Mouse (Mus musculus) monocyte, adult 2 months (primary cell): ENCODE measurements around the gene Wapl.
A peak's percentile ranks its signal among the peaks of the same experiment; 100 is the strongest.

Experiments used
- DNase-seq, 2 experiments: peaks; one replicate each; pipeline ENCODE4 v3.0.0; 2022; ENCODE audit warnings: low spot score in 2 of 2, low read depth in 1 of 2

The Wapl gene

GRCm38 (mm10) chr14:34673395-34674228, at the start of gene Wapl:
Gene Wapl, plus strand, starts transcription at chr14:34673928.
- DNase-seq = peak; percentile 86 to 89

GRCm38 (mm10) chr14:34626824-34627223, 46.9 kb upstream of the Wapl start:
- DNase-seq = no peak

DNA sequence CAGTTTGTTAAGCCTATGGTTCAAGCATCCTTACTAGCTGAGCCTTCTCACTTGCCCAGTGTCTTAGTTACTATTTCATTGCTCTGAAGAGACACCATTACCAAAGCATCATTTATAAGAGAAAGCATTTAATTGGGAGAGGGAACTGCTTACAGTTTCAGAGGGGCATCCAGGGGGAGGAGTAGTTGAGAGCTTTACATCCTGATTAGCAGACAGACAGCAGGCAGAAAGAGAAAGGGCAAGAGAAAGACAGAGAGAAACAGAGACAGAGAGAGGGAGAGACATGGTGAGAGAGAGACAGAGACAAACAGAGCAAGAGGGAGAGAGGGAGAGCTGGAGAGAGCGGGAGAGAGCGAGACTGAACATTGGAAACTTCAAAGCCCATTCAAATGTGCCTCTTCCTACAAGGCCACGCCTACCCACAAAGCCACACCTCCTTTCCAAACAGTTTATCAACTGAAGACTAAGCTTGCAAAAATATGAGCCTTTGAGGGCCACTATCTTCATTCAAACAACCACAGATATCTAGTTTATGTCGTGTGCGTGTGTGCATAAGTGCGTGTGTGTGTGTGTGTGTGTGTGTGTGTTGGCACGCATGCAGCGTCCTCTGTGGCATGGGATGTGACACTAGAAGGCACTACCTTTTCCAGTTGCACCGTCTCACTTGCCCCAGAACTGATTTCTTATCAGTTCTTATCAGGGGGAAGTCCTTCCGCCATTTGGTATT, 40.8 kb upstream of the Wapl start:
- DNase-seq = no peak

- DNase-seq = no peak
These were observed 38.5 kb upstream of the Wapl start for GRCm38 (mm10) chr14:34635192-34635591.

DNA sequence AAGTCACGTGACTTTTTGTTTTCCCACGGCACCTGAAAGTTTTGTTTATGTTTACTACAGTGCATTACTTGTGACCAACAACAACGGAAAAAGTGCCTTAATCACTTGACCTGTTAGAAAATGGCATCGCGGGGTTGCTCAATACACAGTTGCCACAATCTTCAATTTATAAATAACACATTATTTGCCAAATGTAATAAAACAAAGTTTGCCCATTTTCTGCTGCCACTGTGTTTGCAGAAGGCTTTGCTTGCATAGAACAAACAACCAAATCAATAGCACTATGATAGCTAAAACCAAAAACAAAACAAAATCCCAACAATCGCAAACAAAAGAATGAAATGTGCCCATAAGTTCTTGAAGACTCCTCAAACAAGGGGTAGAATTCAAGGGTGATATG, 38.0 kb upstream of the Wapl start:
- DNase-seq = no peak

- DNase-seq = no peak
These were observed 29.6 kb upstream of the Wapl start for GRCm38 (mm10) chr14:34644140-34644539.

GRCm38 (mm10) chr14:34647870-34648475, 25.8 kb upstream of the Wapl start:
- DNase-seq = no peak

DNA sequence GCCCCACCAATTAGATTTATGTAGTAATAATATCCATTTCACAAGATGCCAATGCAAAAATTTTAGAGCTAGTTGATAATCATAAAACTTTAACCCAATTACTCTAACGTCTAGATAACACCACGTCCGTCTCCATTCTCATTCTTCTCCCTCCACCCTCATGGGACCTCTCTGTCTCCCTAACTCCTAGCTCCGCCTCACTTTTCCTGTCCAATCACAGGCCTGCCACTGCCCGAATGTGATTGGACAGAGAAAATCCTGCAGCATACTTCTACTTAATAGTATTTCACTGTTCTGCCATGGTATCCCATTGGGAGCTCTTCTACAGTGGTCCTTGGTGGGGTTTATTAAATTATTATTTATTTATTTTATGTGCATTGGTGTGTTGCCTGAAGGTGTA, 16.6 kb upstream of the Wapl start:
- DNase-seq = no peak

GRCm38 (mm10) chr14:34660351-34660787, 13.4 kb upstream of the Wapl start:
- no peak for DNase-seq

DNA sequence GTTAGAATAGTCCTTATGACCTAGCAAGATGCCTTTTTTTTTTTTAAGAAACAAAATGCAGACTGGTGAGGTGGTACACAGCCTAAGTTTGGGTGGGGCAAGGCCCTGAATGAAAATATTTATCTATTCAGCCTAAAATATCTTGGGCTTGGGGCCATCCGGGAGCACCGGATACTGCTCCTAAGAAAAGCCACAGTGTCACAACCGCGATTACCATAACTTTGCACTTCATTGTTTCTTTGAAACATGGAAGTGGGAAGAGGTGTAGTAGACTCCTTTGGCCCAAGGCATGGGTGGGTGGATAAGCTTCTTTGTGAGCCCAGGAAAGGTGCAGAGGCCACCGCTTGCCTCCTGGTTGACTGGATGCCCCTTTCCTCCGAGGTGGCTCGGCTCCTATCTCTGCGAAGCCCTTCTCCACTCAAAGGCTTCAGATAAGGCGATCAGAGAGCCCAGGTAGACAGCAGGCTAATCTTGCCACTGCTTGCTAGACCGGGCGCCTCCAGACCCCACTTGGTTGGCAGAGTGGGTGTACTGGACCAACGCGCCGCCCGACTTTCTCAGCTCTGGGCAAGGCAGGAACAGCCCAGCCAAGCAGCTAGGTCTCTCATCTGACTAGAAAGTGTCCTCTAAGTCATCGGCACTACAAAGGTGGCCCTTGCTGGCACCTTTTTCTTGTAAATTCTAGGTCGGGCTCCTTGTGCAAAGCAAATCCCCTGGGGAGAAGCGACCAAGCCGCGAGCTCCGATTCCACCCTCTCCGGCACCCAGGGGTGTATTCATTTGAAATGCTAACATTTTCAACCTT, 12.7 kb upstream of the Wapl start:
- no peak for DNase-seq

- no peak for DNase-seq
These were observed 11.9 kb upstream of the Wapl start for GRCm38 (mm10) chr14:34661621-34662477.

- DNase-seq = no peak
These were observed 11.3 kb upstream of the Wapl start for GRCm38 (mm10) chr14:34662478-34662826.

GRCm38 (mm10) chr14:34663381-34663780, 10.3 kb upstream of the Wapl start:
- DNase-seq = no peak

- DNase-seq = no peak
These were observed 4.6 kb upstream of the Wapl start for GRCm38 (mm10) chr14:34669082-34669481.

GRCm38 (mm10) chr14:34670256-34670655, 3.5 kb upstream of the Wapl start:
- DNase-seq = no peak

- DNase-seq = peak in 1 of 2 experiments; percentile 9
These were observed 582 bp downstream of the Wapl start for GRCm38 (mm10) chr14:34674229-34674791.

- no peak for DNase-seq
These were observed 1.2 kb downstream of the Wapl start for GRCm38 (mm10) chr14:34674932-34675331.

- no peak for DNase-seq
These were observed 1.7 kb downstream of the Wapl start for GRCm38 (mm10) chr14:34675347-34675865.

- DNase-seq = no peak
These were observed 7.1 kb downstream of the Wapl start for GRCm38 (mm10) chr14:34680815-34681214.

GRCm38 (mm10) chr14:34684989-34685388, 11.3 kb downstream of the Wapl start:
- DNase-seq = no peak
